Mouse (Mus musculus): Measurements from ENCODE around the gene Hgd.

DNA sequence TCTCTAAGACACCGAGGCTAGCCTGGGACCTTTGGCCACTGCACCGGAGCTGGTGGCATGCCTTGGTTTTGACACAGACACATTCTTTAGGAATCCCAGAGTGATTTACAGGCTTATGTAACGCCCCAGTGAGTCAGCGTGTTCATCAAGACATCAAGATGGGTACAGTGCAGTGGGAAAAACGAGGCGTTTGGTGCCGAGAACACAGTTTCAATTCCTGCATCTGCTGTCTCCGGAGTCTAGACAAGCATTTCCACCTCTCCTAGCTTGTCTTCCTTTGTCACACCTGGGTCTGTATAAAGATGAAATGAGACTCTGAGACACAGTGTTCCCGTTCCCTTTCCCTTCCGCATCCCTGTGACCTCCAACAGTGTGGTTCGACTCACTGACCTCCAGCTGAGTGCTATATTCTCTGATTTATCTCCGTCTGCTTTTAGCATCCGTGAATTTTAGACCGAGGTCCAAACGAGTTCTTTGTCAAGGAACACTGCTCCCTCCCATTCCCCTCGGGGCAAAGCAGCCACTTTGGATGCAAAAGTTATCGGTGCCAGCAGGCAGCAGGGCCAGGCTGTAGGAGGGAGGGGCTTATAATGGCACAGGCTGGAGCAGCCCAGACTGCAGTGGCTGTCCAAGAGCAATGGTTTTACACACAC is 96.2 kb downstream of the Hgd start:
- TF ChIP-seq ZNF384 (IDR thresholded peaks at IDR 0.05; ENCODE audit: low read depth, low read length) = no peak
- no peak for TF ChIP-seq ZC3H11A (IDR thresholded peaks at IDR 0.05; ENCODE audit: borderline replicate concordance, low read depth, low read length)
- no peak for TF ChIP-seq MAFK (IDR thresholded peaks at IDR 0.05; ENCODE audit: insufficient read depth, low read depth, low read length)
- no peak for TF ChIP-seq CHD2 (IDR thresholded peaks at IDR 0.05; ENCODE audit: low read depth, low read length)
- no peak for TF ChIP-seq HCFC1 (IDR thresholded peaks at IDR 0.05; ENCODE audit: borderline replicate concordance, insufficient read depth, low read length)

All from ES-E14 (cell line).